Mouse (Mus musculus) liver, postnatal 0 days (tissue): ENCODE measurements around the gene Zg16.

ENCODE experiments used
- CTCF ChIP-seq: sonication (generic); IDR thresholded peaks from 2 replicates; pipeline ENCODE4 v1.5.1; 2016; ENCODE audit warnings: antibody characterized with exemption, low read depth
- EP300 ChIP-seq: IDR thresholded peaks from 2 replicates; pipeline ENCODE4 v1.6.1; 2016; ENCODE audit warnings: antibody characterized with exemption, low read depth, mild to moderate bottlenecking

GRCm38 (mm10) chr7:127009307-127010085 lies 77.6 kb downstream of the Zg16 start:
- TF ChIP-seq CTCF (no peak), EP300 (no peak)
